Mouse (Mus musculus) hindbrain, embryonic 15.5 days (tissue): ENCODE measurements at regions not wholly inside any gene's neighbourhood (a gene's known extent, or its start where the extent isn't known, plus 50 kb on each side); places are given as distances from the start of the nearest gene placed in this dataset.

ENCODE experiments used
- ATAC-seq: fragments of 200-750 bp; cut with Nextera tagmentation; 2 replicates; pipeline ENCODE4 v1.8.0; 2017; ENCODE audit warnings: low read depth, moderate number of reproducible peaks, moderate TSS enrichment; ENCODE audit not compliant: low FRiP score
- H3K27ac ChIP-seq: fragments of 300-500 bp; sonication (generic); replicated peaks from 2 replicates; pipeline ENCODE4 v1.5.1; 2015; ENCODE audit warnings: mild to moderate bottlenecking, inconsistent platforms
- H3K27me3 ChIP-seq: fragments of 300-500 bp; sonication (generic); 2 replicates; pipeline ENCODE4 v1.6.1; 2015; ENCODE audit warnings: control low read depth, inconsistent platforms
- H3K36me3 ChIP-seq: fragments of 300-500 bp; sonication (generic); 2 replicates; pipeline ENCODE4 v1.6.1; 2015; ENCODE audit warnings: control low read depth, inconsistent platforms
- H3K4me1 ChIP-seq: fragments of 300-500 bp; sonication (generic); replicated peaks from 2 replicates; pipeline ENCODE4 v1.6.1; 2015; ENCODE audit warnings: control low read depth, inconsistent platforms
- H3K4me2 ChIP-seq: fragments of 300-500 bp; sonication (generic); 2 replicates; pipeline ENCODE4 v1.6.1; 2015; ENCODE audit warnings: moderate library complexity, mild to moderate bottlenecking, inconsistent platforms
- H3K4me3 ChIP-seq: fragments of 300-500 bp; sonication (generic); 2 replicates; pipeline ENCODE4 v1.5.1; 2015; ENCODE audit warnings: mild to moderate bottlenecking, inconsistent platforms
- H3K9ac ChIP-seq: fragments of 300-500 bp; sonication (generic); 2 replicates; pipeline ENCODE4 v1.6.1; 2015; ENCODE audit warnings: inconsistent platforms
- H3K9me3 ChIP-seq: fragments of 300-500 bp; sonication (generic); 2 replicates; pipeline ENCODE4 v1.6.1; 2016; ENCODE audit warnings: control low read depth, inconsistent platforms
- WGBS: fragments of 180-500 bp; shearing (Covaris S2); methylation state at CpG from one replicate; pipeline ENCODE4 v1.1.7; 2015; 5-methylcytosine and 5-hydroxymethylcytosine counted together

DNA sequence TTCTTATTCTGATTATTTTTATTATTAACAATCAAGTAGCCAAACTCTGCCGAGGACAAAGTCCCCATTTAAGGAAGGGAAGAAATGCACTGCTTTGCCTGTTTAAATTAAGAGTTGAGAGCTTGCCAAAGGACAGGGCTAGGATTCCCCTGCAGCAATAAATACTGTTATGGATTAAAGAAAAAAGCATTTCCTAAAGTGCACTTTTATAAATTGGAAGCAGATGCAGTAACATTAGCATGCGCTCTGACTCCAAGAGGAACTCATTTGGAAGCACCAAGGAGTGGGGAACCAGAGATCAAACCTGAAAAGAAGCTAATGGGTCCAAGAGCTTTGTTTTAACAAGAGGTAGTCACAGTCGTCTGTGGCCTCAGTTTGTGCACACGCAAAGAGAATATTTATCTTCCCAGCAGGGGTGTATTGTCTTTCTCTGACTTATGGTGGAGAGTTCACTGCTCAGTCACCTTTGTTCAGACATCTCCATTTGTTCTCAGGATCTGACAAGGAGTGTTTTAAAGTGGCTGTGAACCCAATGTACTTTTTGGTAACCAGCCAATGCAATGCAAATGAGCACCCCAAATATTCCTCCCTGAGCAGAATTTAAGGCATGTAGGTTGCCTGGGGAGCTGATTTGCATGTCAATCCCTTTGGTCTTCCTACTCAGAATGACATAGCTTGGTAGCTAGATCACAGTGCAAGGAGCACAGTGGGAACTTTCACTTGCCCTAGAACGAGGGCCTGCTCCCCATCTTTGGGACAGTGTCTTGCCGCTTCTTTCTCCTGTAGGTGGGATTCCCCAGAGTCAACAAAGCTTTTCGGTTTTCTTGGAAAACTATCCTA lies 119.1 kb upstream of the Nbea start:
- no peaks in the 10 kb centered on the region for H3K27me3 ChIP-seq
- H3K4me3 ChIP-seq = no peak overlapping the region
- 11% methylated on average over 7 of the region's 7 CpGs for WGBS
- H3K27ac ChIP-seq = no peak overlapping the region
- H3K9me3 ChIP-seq = no peaks in the 10 kb centered on the region
- no peak overlapping the region for H3K9ac ChIP-seq
- H3K36me3 ChIP-seq = no peaks in the 10 kb centered on the region
- peak; percentile 56 for ATAC-seq
- H3K4me1 ChIP-seq = no peaks in the 10 kb centered on the region; the same call in 1 of the 2 replicates
- H3K4me2 ChIP-seq = no peak overlapping the region

DNA sequence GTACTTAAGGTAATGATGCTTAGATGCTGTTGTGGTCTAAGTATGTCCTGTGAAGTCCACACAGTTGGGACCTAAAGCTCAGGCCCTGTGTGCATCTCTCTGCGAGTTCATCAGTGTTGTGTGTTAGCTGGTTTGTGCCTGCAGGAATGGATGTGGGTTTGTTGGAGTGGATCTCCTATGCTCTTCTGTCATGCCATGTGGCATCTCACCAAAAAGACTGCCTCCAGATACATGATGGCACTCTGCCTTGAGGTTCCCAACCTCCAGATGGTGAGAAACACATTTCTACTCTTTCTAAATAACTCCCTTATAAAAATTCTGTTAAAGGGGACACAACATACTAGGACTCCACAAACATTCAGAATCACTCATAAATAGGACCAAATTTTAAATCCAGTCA lies 117.3 kb upstream of the Nbea start:
- Histone ChIP-seq H3K4me1 (no peaks in the 10 kb centered on the region; the same call in 1 of the 2 replicates), H3K4me2 (no peak overlapping the region), H3K9me3 (no peaks in the 10 kb centered on the region), H3K4me3 (no peak overlapping the region), H3K36me3 (no peaks in the 10 kb centered on the region), H3K27me3 (no peaks in the 10 kb centered on the region), H3K27ac (no peak overlapping the region), H3K9ac (no peak overlapping the region)
- WGBS = 89% methylated on average over 1 of the region's 1 CpGs
- no peak for ATAC-seq

DNA sequence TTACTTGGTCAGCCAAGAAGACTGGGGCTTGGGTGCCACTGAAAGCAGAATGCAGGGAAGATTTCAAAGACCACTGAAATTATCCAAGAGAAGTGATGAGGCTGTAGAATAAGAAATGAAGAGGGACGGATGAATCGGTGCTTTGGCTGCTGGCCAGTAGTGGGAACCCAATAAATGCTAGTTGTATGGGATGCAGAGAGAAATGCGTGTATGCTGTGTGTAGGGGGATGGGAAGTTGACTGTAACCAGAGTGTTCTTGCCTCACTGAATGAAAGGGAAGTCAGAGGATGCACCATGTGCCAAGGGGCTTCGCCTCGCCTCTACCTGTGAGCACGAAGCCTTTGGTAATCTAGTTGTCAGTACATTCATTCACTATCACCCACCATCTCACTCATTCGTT lies 112.1 kb upstream of the Nbea start:
- H3K36me3 ChIP-seq = no peaks in the 10 kb centered on the region

DNA sequence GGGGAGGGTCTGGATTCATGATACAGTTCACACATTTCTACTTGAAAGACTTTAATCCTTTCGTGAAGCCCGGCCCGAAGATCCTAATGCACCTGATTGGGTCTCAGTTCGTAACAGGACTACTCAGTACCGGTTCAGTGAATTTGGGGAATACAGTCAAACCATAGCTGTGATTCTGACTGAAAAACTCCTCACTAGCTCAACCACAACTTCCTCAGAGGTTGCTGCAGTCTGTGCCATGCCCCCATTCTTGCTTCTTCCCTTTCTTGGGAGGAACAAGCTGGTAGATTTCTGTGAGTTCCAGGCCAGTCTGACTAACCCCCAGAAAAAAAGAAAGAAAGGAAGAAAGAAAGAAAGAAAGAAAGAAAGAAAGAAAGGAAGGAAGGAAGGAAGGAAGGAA lies 98.0 kb upstream of the Nbea start:
- Histone ChIP-seq H3K4me2 (no peak overlapping the region), H3K27me3 (no peaks in the 10 kb centered on the region), H3K27ac (no peak overlapping the region), H3K9me3 (no peaks in the 10 kb centered on the region), H3K4me1 (no peaks in the 10 kb centered on the region), H3K4me3 (no peak overlapping the region), H3K9ac (no peak overlapping the region), H3K36me3 (no peaks in the 10 kb centered on the region)
- ATAC-seq = no peak
- WGBS = 91% methylated on average over 5 of the region's 5 CpGs

More for the DNA sequence above, 112.1 kb upstream of the Nbea start:
- H3K9me3 ChIP-seq = no peaks in the 10 kb centered on the region
- H3K9ac ChIP-seq = no peak overlapping the region
- 78% methylated on average over 7 of the region's 7 CpGs for whole genome bisulfite sequencing
- H3K4me1 ChIP-seq = no peaks in the 10 kb centered on the region
- H3K27ac ChIP-seq = no peak overlapping the region
- no peak for ATAC-seq
- H3K4me2 ChIP-seq = no peak overlapping the region
- no peaks in the 10 kb centered on the region for H3K27me3 ChIP-seq
- no peak overlapping the region for H3K4me3 ChIP-seq

DNA sequence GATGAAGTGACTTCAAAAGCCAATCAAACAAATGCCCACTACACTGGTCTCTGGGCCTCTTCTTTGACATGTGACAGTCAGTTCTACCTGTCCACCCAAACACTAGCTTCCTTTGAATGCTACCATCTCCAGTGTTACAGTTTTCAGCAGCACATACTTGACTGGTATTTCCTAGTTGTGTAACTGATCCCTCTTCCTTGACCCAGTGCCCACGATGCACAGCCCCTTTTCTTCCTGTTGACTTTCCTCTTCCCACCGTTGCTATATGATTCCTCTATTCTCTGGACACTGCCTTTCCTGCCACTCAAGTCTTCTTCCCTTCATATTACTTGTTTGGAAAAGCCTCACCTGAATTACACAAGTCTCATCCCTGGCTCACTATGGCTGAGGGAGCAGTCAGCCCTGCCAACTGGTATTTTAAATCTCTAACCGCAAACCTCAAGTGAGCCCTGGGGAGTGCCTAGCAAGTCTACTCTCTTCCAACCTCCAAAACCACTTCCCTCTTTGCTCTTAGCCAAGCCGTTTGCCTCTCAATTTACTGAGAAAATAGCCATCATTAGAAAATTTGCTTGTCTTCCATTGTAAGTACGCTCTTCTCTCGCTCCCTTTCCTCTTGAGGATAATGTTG lies 96.9 kb upstream of the Nbea start:
- no peaks in the 10 kb centered on the region for H3K36me3 ChIP-seq
- 87% methylated on average over 6 of the region's 6 CpGs for WGBS
- H3K9me3 ChIP-seq = no peaks in the 10 kb centered on the region
- no peaks in the 10 kb centered on the region for H3K27me3 ChIP-seq
- H3K4me3 ChIP-seq = no peak overlapping the region
- H3K4me2 ChIP-seq = no peak overlapping the region
- H3K27ac ChIP-seq = no peak overlapping the region
- H3K4me1 ChIP-seq = no peaks in the 10 kb centered on the region
- no peak overlapping the region for H3K9ac ChIP-seq
- ATAC-seq = no peak

DNA sequence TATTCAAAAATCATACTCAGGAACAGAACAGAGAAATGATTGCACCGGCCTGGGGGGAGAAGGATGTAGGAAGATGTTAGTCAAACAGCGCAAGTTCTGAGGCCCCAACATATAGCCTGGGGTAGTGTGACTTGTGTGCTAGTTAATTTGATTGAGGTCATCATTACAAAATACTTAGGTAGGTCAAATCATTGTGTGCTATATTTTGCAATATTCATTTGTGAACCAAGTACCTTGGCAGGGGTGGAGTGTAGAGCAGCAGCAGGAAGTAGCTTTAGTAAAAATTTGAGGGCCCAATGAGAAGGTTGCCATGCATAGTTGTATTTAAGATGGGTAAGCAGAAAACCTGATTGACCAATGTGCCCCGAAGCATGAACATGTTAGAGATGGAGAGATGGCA lies 89.1 kb upstream of the Nbea start:
- Histone ChIP-seq H3K4me2 (no peak overlapping the region), H3K27me3 (no peaks in the 10 kb centered on the region), H3K9me3 (no peaks in the 10 kb centered on the region), H3K9ac (no peak overlapping the region), H3K4me1 (no peaks in the 10 kb centered on the region), H3K4me3 (no peak overlapping the region), H3K27ac (no peak overlapping the region), H3K36me3 (no peaks in the 10 kb centered on the region)
- no peak for ATAC-seq
- WGBS = over 99% methylated on average over 3 of the region's 3 CpGs

DNA sequence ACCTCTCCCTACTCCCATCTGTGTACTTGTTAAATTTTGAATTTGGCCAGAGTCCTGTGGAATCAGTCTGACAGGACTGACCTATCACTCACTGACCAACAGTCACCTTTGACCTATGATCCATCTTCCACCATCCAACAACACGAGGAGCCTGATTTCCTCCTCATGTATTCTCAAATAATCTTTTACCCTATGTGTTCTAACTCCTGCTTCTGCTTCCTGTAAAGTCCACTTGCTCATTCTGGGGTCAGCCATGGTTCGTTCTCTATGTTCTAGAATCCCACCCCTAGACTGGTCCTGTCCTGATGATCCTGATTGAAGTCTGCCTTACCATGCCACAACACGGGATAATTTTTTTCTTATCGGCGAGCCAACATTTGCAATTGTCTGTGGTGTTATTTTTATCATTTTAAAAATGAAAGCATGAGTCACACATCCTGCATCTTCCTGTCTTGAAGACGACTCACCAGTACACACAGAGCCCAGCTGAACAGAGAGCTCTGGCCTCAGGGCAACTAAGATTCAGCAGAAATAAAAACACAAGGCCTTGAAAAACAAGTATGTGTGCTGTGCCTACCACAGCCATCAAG lies 86.8 kb upstream of the Nbea start:
- H3K36me3 ChIP-seq = no peaks in the 10 kb centered on the region
- no peak for ATAC-seq
- no peak overlapping the region for H3K27ac ChIP-seq
- no peak overlapping the region for H3K9ac ChIP-seq
- H3K4me1 ChIP-seq = no peaks in the 10 kb centered on the region
- 88% methylated on average over 6 of the region's 6 CpGs for WGBS
- no peaks in the 10 kb centered on the region for H3K9me3 ChIP-seq
- no peak overlapping the region for H3K4me3 ChIP-seq
- no peak overlapping the region for H3K4me2 ChIP-seq
- no peaks in the 10 kb centered on the region for H3K27me3 ChIP-seq

DNA sequence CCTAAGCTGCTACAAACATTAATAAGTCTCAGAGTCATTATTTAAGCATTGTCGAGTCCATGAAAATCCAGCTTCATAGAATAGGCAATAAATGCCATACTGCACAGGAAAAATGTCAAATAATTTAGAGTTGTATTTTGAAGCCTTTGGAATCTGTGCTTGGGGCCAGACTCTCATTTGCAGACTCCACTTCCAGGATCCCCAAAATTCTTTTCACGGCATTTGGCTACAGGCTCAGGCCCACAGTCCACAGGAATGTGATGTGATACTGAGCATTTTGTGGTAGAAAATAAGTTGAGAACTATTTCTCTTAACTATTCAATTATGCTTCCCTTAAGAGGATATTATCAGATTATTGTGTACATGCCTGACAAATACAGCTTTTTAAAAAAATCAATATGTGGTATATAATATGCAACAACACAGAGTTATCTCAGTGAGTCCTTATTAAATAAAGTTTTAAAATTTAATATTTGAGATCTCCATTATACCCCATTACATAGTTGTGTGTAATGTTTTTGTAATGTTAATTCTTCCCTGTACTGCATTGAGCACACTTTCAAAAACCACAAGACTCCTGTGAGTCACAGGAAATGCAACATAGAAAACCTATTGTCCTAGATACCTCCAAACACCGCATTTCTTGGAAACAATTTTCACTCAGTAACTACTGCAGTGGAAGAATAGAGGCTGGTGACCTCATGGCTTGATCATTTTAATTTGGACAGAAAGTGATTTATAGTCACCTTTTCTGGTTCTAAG lies 78.5 kb upstream of the Nbea start:
- no peak for ATAC-seq
- H3K36me3 ChIP-seq = no peaks in the 10 kb centered on the region
- no peaks in the 10 kb centered on the region for H3K27me3 ChIP-seq
- H3K4me1 ChIP-seq = no peaks in the 10 kb centered on the region
- no peak overlapping the region for H3K9ac ChIP-seq
- H3K9me3 ChIP-seq = no peaks in the 10 kb centered on the region
- no peak overlapping the region for H3K4me3 ChIP-seq
- 82% methylated on average over 3 of the region's 3 CpGs for WGBS
- no peak overlapping the region for H3K27ac ChIP-seq
- H3K4me2 ChIP-seq = no peak overlapping the region

DNA sequence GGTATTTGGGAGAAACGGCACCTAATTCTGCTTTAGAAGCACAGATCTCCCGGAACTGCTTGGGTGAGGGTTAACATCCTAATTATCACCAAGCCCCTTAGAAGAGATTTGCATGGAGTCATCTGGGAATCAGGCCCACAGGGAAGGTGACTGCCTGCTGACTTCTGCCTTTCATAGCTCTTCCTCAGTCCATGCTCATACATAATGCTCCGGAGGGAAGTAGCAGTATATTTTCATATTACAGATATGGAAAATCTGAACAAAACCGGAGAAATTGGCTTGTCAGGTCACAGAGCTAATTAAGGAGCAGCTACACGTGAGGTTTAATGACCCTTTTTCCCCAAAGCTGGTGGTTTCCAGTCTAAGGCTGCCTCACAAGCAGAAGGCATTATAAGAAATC lies 72.8 kb upstream of the Nbea start:
- Histone ChIP-seq H3K27me3 (no peaks in the 10 kb centered on the region), H3K4me3 (no peak overlapping the region), H3K27ac (no peak overlapping the region), H3K4me2 (no peak overlapping the region), H3K9me3 (no peaks in the 10 kb centered on the region), H3K36me3 (no peaks in the 10 kb centered on the region), H3K4me1 (no peaks in the 10 kb centered on the region), H3K9ac (no peak overlapping the region)
- ATAC-seq = no peak
- 49% methylated on average over 5 of the region's 5 CpGs for WGBS

DNA sequence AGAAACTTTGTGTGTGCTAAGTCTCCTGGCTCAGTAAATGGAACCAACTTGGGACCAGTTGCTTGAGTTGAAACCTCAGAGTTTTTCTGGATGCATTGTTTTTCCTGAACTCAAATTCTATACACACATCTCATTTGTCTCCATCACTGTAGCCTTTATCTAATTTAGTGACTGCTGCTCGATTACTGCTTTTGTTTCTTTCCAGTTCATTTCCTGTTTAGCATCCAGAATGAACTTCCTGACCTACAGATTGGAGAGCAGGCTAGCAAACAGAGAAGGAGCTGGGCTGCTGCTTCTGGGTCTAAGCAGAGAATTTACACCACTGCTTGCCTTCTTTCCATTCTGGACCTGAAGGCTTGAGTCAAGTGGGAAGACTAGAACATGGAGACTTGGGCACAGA lies 60.9 kb upstream of the Nbea start:
- Histone ChIP-seq H3K27ac (no peak overlapping the region), H3K4me2 (no peak overlapping the region), H3K9me3 (no peaks in the 10 kb centered on the region), H3K36me3 (no peaks in the 10 kb centered on the region), H3K9ac (no peak overlapping the region), H3K4me3 (no peak overlapping the region), H3K4me1 (no peaks in the 10 kb centered on the region), H3K27me3 (no peaks in the 10 kb centered on the region)
- no peak for ATAC-seq
- WGBS = 30% methylated on average over 1 of the region's 1 CpGs

DNA sequence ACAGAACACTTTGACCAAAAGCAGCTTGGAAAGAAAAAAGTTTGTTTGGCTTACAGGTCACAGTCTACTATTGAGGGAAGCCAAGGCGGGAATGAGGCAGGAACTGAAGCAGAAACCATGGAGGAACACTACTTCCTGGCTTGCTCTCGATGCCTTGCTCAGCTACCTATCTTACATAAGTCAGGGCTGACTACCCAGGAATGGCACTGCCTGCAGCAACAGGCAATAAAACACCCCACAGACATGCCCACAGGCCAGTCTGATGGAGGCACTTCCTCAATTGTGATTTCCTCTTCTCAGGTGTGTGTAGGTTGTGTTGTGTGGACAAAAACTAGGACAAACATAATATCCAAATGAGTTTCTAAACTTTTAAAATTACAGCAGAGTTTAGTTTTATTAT lies 54.7 kb upstream of the Nbea start:
- Histone ChIP-seq H3K4me2 (no peak overlapping the region), H3K4me1 (no peaks in the 10 kb centered on the region), H3K27ac (no peak overlapping the region), H3K27me3 (no peaks in the 10 kb centered on the region), H3K9me3 (no peaks in the 10 kb centered on the region), H3K4me3 (no peak overlapping the region), H3K9ac (no peak overlapping the region), H3K36me3 (no peaks in the 10 kb centered on the region)
- 97% methylated on average over 2 of the region's 2 CpGs for WGBS
- no peak for ATAC-seq

DNA sequence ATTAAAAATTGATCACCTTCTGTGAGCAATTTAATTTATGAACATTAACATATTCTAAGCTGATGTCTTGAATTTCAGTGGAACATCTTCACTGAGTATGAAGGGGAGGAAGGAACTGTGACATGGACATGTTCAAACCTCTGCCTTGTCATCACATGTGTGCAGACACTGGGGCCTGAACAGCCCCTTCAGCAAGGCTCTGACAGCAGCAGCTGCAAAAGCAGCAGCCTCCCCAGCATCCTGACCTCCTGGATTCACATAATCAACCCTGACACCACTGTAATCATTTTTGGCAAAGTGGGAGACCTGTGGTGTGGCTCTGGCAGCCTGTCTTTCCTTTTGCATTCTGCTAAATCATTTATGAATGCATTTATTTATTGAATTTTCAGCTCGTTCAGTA lies 52.7 kb upstream of the Nbea start:
- WGBS = 53% methylated on average over 1 of the region's 1 CpGs
- Histone ChIP-seq H3K4me1 (no peaks in the 10 kb centered on the region), H3K9ac (no peak overlapping the region), H3K36me3 (no peaks in the 10 kb centered on the region), H3K27me3 (no peaks in the 10 kb centered on the region), H3K4me2 (no peak overlapping the region), H3K9me3 (no peaks in the 10 kb centered on the region), H3K4me3 (no peak overlapping the region), H3K27ac (no peak overlapping the region)
- ATAC-seq = 0 out of 2 replicates have a peak, but pooled peaks have one; percentile 51
